Mouse (Mus musculus): ENCODE data around the gene Atp8a1. TPM values are rescaled to one million over a fixed set of nuclear protein-coding genes. Genes with fewer than 3 reads are reported as not detected.

The Atp8a1 gene
- total and polyA plus RNA-seq, 3 experiments = 4.4 to 11.2 (median 5.5) TPM

DNA sequence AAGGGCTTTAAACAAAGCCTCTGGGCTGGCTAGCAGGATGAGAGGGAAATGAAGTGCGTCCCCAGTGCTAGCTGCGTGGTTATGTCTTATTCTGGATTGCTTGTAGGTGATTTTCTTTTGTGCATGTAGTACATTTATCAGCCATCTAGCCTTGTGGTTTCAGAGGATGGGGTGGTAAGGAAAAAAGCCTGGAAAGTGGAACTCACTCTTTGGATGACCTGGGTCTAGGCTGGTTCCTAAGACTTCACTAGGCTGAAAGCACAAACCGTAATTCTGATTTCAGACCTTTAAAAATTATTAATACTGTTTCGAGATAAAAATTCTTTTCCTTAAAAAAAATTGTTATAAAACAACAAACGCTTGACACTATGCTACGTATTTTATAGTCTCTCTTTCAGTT is 217.4 kb downstream of the Atp8a1 start:
- Histone ChIP-seq H3K36me3 (replicated peaks in 1 of 2; ENCODE audit: control insufficient read depth in 1 of 2, insufficient read depth in 1 of 2, low read length in 1 of 2) (peaks cover 0 to 11% of the 10 kb centered on the region in 2 experiments), H3K79me2 (replicated peaks; ENCODE audit: control insufficient read depth, extremely low read depth, insufficient read depth, poor library complexity, severe bottlenecking) (no peaks in the 10 kb centered on the region), H3K4me2 (ENCODE audit: insufficient read depth, low read depth, poor library complexity, severe bottlenecking) (no peak overlapping the region), H3K9me3 (replicated peaks; ENCODE audit: low read length) (no peaks in the 10 kb centered on the region), H3K4me3 (replicated peaks in 1 of 3; ENCODE audit: low read depth in 2 of 3, low read length in 2 of 3, poor library complexity in 1 of 3) (no peak overlapping the region), H3K9ac (ENCODE audit: insufficient read depth, low read depth) (no peak overlapping the region), H3K4me1 (ENCODE audit: control insufficient read depth in 1 of 2, insufficient read depth in 2 of 2) (peaks cover 4 to 35% of the 10 kb centered on the region in 2 experiments; a peak in 3 of 4 replicates), H3K27ac (ENCODE audit: insufficient read depth, low read depth) (no peak overlapping the region), H3K27me3 (replicated peaks) (no peaks in the 10 kb centered on the region)
- in situ Hi-C loops (cut with MboI; ENCODE audit: low pct_ligation_motif_present, low pct_unique_long_range_greater_than_20kb, low sequenced_read_pairs) = no loop called here
- DNase-seq (ENCODE audit: extremely low read depth) = no peak
- TF ChIP-seq ZMIZ1 (IDR thresholded peaks at IDR 0.05; ENCODE audit: low read depth, low read length) (no peak), CHD2 (IDR thresholded peaks at IDR 0.05; ENCODE audit: low read length) (no peak), ZC3H11A (IDR thresholded peaks at IDR 0.05; ENCODE audit: low read depth, low read length) (no peak), ELF1 (IDR thresholded peaks at IDR 0.05; ENCODE audit: low read depth, low read length) (no peak), MAFK (IDR thresholded peaks at IDR 0.05; ENCODE audit: insufficient replicate concordance, low read length) (no peak), JUN (IDR thresholded peaks at IDR 0.05; ENCODE audit: insufficient read depth, low read depth, low read length) (no peak), HCFC1 (IDR thresholded peaks at IDR 0.05; ENCODE audit: low read depth, low read length) (no peak), EP300 (IDR thresholded peaks at IDR 0.05; ENCODE audit: low read length) (no peak)
- dilution Hi-C loops (cut with MboI; ENCODE audit: extremely low pct_ligation_motif_present, extremely low pct_unique_long_range_greater_than_20kb, low sequenced_read_pairs) = no loop called here

DNA sequence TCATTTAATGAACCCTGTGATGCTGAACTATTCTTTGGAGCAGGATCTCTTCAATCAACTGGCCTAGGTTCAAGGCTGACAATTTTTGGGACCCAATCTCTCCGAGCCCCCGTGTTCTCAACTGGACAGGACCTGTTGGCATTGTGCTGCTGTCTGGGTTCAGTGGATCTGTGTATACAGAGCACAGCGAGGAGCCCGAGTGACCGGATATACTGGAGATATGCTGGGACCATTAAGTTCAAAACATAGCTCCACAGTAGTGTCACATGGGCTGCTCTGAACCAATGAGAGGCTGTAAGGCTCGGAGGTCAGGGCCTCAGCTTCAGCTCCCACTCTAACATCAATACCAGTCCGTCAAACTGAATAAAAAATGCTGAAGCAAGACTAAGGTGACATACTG is 217.8 kb downstream of the Atp8a1 start:
- in situ Hi-C loops (cut with MboI; ENCODE audit: low pct_ligation_motif_present, low pct_unique_long_range_greater_than_20kb, low sequenced_read_pairs) = no loop called here
- no peak for DNase-seq (ENCODE audit: extremely low read depth)
- dilution Hi-C loops (cut with MboI; ENCODE audit: extremely low pct_ligation_motif_present, extremely low pct_unique_long_range_greater_than_20kb, low sequenced_read_pairs) = no loop called here
- Histone ChIP-seq H3K4me1 (ENCODE audit: control insufficient read depth in 1 of 2, insufficient read depth in 2 of 2) (peaks cover 4 to 34% of the 10 kb centered on the region in 2 experiments; a peak in 3 of 4 replicates), H3K27me3 (replicated peaks) (no peaks in the 10 kb centered on the region), H3K36me3 (replicated peaks in 1 of 2; ENCODE audit: control insufficient read depth in 1 of 2, insufficient read depth in 1 of 2, low read length in 1 of 2) (peaks cover 0 to 11% of the 10 kb centered on the region in 2 experiments), H3K4me3 (replicated peaks in 1 of 3; ENCODE audit: low read depth in 2 of 3, low read length in 2 of 3, poor library complexity in 1 of 3) (no peak overlapping the region), H3K9ac (ENCODE audit: insufficient read depth, low read depth) (no peak overlapping the region), H3K9me3 (replicated peaks; ENCODE audit: low read length) (no peaks in the 10 kb centered on the region), H3K79me2 (replicated peaks; ENCODE audit: control insufficient read depth, extremely low read depth, insufficient read depth, poor library complexity, severe bottlenecking) (no peaks in the 10 kb centered on the region), H3K27ac (ENCODE audit: insufficient read depth, low read depth) (no peak overlapping the region), H3K4me2 (ENCODE audit: insufficient read depth, low read depth, poor library complexity, severe bottlenecking) (no peak overlapping the region)
- TF ChIP-seq PAX5 (IDR thresholded peaks at IDR 0.05; ENCODE audit: low read length) (no peak), SIN3A (IDR thresholded peaks at IDR 0.05; ENCODE audit: low read length) (no peak), ZMIZ1 (IDR thresholded peaks at IDR 0.05; ENCODE audit: low read depth, low read length) (no peak), KAT2A (IDR thresholded peaks at IDR 0.05; ENCODE audit: insufficient replicate concordance, low read length) (no peak), ETS1 (conservative IDR thresholded peaks at IDR 0.05; ENCODE audit: low read depth, low read length) (no peak), CHD2 (IDR thresholded peaks at IDR 0.05; ENCODE audit: low read length) (no peak), CTCF (conservative IDR thresholded peaks at IDR 0.05 in 1 of 2, IDR thresholded peaks at IDR 0.05 in 1 of 2; ENCODE audit: low read depth in 2 of 2, low read length in 2 of 2) (no peak), SMC3 (IDR thresholded peaks at IDR 0.05; ENCODE audit: low read depth, low read length) (no peak), ZC3H11A (IDR thresholded peaks at IDR 0.05; ENCODE audit: low read depth, low read length) (no peak), IRF4 (IDR thresholded peaks at IDR 0.05; ENCODE audit: low read depth, low read length) (no peak), USF2 (conservative IDR thresholded peaks at IDR 0.05; ENCODE audit: low read depth, low read length) (no peak), ZKSCAN1 (IDR thresholded peaks at IDR 0.05; ENCODE audit: borderline replicate concordance, low read depth, low read length) (no peak), USF1 (IDR thresholded peaks at IDR 0.05; ENCODE audit: low read depth, low read length) (no peak), MEF2A (IDR thresholded peaks at IDR 0.05; ENCODE audit: borderline replicate concordance, low read depth, low read length) (no peak), MAZ (IDR thresholded peaks at IDR 0.05; ENCODE audit: low read depth, low read length) (no peak), BHLHE40 (IDR thresholded peaks at IDR 0.05; ENCODE audit: low read depth, low read length) (no peak), ZNF384 (IDR thresholded peaks at IDR 0.05; ENCODE audit: low read depth, low read length) (no peak), MYC (IDR thresholded peaks at IDR 0.05; ENCODE audit: low read depth, low read length) (no peak)

Measured in CH12.LX (cell line).